Mouse (Mus musculus): Measurements from ENCODE around the gene Aff1. TPM values are rescaled to one million over a fixed set of nuclear protein-coding genes. Genes with fewer than 3 reads are reported as not detected.

Aff1 gene
- total and polyA plus RNA-seq, 2 experiments from 2014 or later: 2.6 to 4.0 TPM

DNA sequence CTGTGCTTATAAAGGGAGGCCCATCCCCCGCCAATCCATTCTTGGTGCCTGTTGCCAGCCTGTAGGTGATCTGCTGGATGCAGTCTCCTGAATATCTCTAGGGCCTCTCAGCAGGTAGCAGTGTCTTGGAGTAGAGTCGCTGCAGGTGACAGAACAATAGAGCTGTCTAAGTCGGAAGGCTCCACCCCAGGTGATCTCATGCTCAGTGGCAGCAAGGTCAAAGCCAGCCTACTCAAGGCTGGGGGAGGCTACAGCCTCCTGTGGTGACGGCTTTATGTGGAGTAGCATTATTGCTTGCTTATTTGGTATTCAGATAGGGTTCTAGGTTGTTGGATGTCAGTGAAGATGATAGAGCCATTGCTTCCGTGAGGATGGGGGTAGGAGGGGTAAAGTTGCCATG is 121.1 kb downstream of the Aff1 start:
- Histone ChIP-seq H3K36me3 (ENCODE audit: insufficient read depth, low read length) (no peaks in the 10 kb centered on the region), H3K4me1 (ENCODE audit: insufficient read depth, low read length) (no peaks in the 10 kb centered on the region), H3K27ac (no peak overlapping the region), H3K9ac (replicated peaks; ENCODE audit: low read length) (no peak overlapping the region), H3K4me2 (ENCODE audit: low read depth, low read length) (no peak overlapping the region), H3K27me3 (ENCODE audit: insufficient read depth, low read length) (no peaks in the 10 kb centered on the region), H3K4me3 (ENCODE audit: low read length) (no peak overlapping the region), H3K9me3 (ENCODE audit: low read length) (no peaks in the 10 kb centered on the region)
- no peak for TF ChIP-seq CTCF (IDR thresholded peaks at IDR 0.05; ENCODE audit: low read depth)
- 60% methylated on average over 5 of the region's 5 CpGs for WGBS
- DNase-seq (ENCODE audit: low spot score) (no peak), ATAC-seq (no peak)

DNA sequence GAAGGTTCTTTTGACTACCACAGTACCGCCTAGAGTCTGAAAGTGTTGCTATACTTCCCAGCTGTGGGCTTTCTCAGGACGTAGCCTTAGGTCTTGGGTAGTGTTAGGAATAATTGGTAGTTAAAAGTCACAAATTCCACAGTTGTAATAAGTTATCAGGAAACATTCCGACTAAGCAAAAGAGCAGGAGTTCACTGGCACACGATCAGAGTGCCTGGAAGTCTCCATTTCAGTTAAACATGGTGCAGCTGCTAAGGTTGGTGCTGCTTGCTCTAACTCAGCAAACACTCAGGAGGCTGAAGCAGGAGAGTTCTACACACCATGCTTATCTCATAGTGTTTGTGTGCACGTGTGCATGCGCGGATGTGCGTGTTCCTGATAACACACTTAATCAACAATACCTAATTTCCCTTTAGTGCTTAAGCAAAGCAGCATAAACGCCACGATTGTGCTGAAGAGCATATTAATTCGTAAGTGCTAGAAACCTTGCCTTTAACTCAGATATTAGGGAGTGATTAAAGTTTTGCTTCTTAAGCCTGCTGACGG is 121.9 kb downstream of the Aff1 start:
- Histone ChIP-seq H3K36me3 (ENCODE audit: insufficient read depth, low read length) (no peaks in the 10 kb centered on the region), H3K9me3 (ENCODE audit: low read length) (no peaks in the 10 kb centered on the region), H3K9ac (replicated peaks; ENCODE audit: low read length) (no peak overlapping the region), H3K4me3 (ENCODE audit: low read length) (no peak overlapping the region), H3K4me1 (ENCODE audit: insufficient read depth, low read length) (no peaks in the 10 kb centered on the region), H3K27ac (no peak overlapping the region), H3K4me2 (ENCODE audit: low read depth, low read length) (no peak overlapping the region), H3K27me3 (ENCODE audit: insufficient read depth, low read length) (no peaks in the 10 kb centered on the region)
- DNase-seq (ENCODE audit: low spot score): no peak
- 91% methylated on average over 12 of the region's 12 CpGs for WGBS
- no peak for TF ChIP-seq CTCF (IDR thresholded peaks at IDR 0.05; ENCODE audit: low read depth)
- ATAC-seq: no peak

- H3K4me1 ChIP-seq (ENCODE audit: insufficient read depth, low read length): no peaks in the 10 kb centered on the region
- no peak for TF ChIP-seq CTCF (IDR thresholded peaks at IDR 0.05; ENCODE audit: low read depth)
- no peaks in the 10 kb centered on the region for H3K36me3 ChIP-seq (ENCODE audit: insufficient read depth, low read length)
- no peak for ATAC-seq
- H3K9ac ChIP-seq (replicated peaks; ENCODE audit: low read length): no peak overlapping the region
- 55% methylated on average over 16 of the region's 16 CpGs for WGBS
- H3K4me2 ChIP-seq (ENCODE audit: low read depth, low read length): no peak overlapping the region
- peak; percentile 25 for DNase-seq (ENCODE audit: low spot score)
- no peaks in the 10 kb centered on the region for H3K27me3 ChIP-seq (ENCODE audit: insufficient read depth, low read length)
- no peak overlapping the region for H3K27ac ChIP-seq
- H3K9me3 ChIP-seq (ENCODE audit: low read length): no peaks in the 10 kb centered on the region
- H3K4me3 ChIP-seq (ENCODE audit: low read length): no peak overlapping the region
These were observed 122.5 kb downstream of the Aff1 start for GRCm38 (mm10) chr5:103814551-103815248.

- no peak for ATAC-seq
- Histone ChIP-seq H3K9me3 (ENCODE audit: low read length) (no peaks in the 10 kb centered on the region), H3K36me3 (ENCODE audit: insufficient read depth, low read length) (no peaks in the 10 kb centered on the region), H3K4me1 (ENCODE audit: insufficient read depth, low read length) (no peaks in the 10 kb centered on the region), H3K27ac (no peak overlapping the region), H3K4me2 (ENCODE audit: low read depth, low read length) (no peak overlapping the region), H3K9ac (replicated peaks; ENCODE audit: low read length) (no peak overlapping the region), H3K27me3 (ENCODE audit: insufficient read depth, low read length) (no peaks in the 10 kb centered on the region), H3K4me3 (ENCODE audit: low read length) (no peak overlapping the region)
- TF ChIP-seq CTCF (IDR thresholded peaks at IDR 0.05; ENCODE audit: low read depth): no peak
- no peak for DNase-seq (ENCODE audit: low spot score)
- 50% methylated on average over 4 of the region's 4 CpGs for WGBS
These were observed 123.1 kb downstream of the Aff1 start for GRCm38 (mm10) chr5:103815249-103815617.

DNA sequence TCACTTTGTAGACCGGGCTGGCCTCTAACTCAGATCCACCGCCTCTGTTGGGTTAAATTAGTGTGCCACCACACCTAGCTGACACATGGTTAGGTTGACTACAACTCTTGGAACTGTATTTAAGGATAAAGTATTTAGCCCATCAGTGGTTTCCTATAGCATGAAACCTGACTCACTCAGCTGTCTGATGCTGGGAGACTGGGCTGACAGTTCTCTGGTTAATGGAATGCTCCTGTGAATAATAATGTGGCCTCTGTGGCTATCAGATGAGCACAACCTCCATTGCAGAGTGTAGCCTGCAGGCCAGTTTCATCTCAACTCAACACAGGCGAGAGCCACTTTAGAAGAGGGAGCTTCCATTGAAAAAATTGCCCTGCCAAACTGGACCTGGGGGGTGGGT is 124.5 kb downstream of the Aff1 start:
- no peaks in the 10 kb centered on the region for H3K9me3 ChIP-seq (ENCODE audit: low read length)
- no peak for ATAC-seq

DNA sequence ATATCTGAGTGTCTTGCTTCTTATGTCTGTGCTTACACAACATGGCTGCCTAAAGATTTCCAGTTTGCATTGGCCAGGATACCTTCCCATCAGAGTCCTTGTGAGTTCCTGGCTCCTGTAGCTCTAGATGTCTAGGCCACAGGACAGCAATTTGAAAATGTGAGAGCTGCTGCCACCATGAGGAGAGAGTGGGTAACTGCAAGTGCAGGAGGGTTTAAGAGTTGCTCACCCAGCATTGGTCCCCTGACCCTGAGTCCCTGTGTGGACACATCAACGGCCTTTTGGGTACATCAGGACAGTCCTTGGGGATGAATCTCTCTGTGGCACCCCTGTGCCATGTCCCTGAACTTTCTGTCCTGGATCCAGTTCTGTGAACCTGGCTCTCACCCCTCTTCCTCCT is 125.6 kb downstream of the Aff1 start:
- no peak overlapping the region for H3K4me2 ChIP-seq (ENCODE audit: low read depth, low read length)
- H3K4me1 ChIP-seq (ENCODE audit: insufficient read depth, low read length): no peaks in the 10 kb centered on the region
- WGBS: 22% methylated on average over 1 of the region's 1 CpGs
- DNase-seq (ENCODE audit: low spot score) (peak; percentile 84), ATAC-seq (peak; percentile 77)
- H3K9me3 ChIP-seq (ENCODE audit: low read length): no peaks in the 10 kb centered on the region
- peak; percentile 97 for TF ChIP-seq CTCF (IDR thresholded peaks at IDR 0.05; ENCODE audit: low read depth)
- no peaks in the 10 kb centered on the region for H3K36me3 ChIP-seq (ENCODE audit: insufficient read depth, low read length)
- no peak overlapping the region for H3K9ac ChIP-seq (replicated peaks; ENCODE audit: low read length)
- no peak overlapping the region for H3K27ac ChIP-seq
- no peaks in the 10 kb centered on the region for H3K27me3 ChIP-seq (ENCODE audit: insufficient read depth, low read length)
- H3K4me3 ChIP-seq (ENCODE audit: low read length): no peak overlapping the region

More for the DNA sequence above, 124.5 kb downstream of the Aff1 start:
- Histone ChIP-seq H3K36me3 (ENCODE audit: insufficient read depth, low read length) (no peaks in the 10 kb centered on the region), H3K27me3 (ENCODE audit: insufficient read depth, low read length) (no peaks in the 10 kb centered on the region), H3K4me1 (ENCODE audit: insufficient read depth, low read length) (no peaks in the 10 kb centered on the region), H3K4me3 (ENCODE audit: low read length) (no peak overlapping the region), H3K27ac (no peak overlapping the region), H3K4me2 (ENCODE audit: low read depth, low read length) (no peak overlapping the region), H3K9ac (replicated peaks; ENCODE audit: low read length) (no peak overlapping the region)
- no peak for TF ChIP-seq CTCF (IDR thresholded peaks at IDR 0.05; ENCODE audit: low read depth)
- 86% methylated on average over 3 of the region's 3 CpGs for WGBS
- no peak for DNase-seq (ENCODE audit: low spot score)

- Histone ChIP-seq H3K9me3 (ENCODE audit: low read length) (no peaks in the 10 kb centered on the region), H3K9ac (replicated peaks; ENCODE audit: low read length) (no peak overlapping the region), H3K4me2 (ENCODE audit: low read depth, low read length) (no peak overlapping the region), H3K36me3 (ENCODE audit: insufficient read depth, low read length) (no peaks in the 10 kb centered on the region), H3K27ac (no peak overlapping the region), H3K4me3 (ENCODE audit: low read length) (no peak overlapping the region), H3K27me3 (ENCODE audit: insufficient read depth, low read length) (no peaks in the 10 kb centered on the region), H3K4me1 (ENCODE audit: insufficient read depth, low read length) (no peaks in the 10 kb centered on the region)
- 83% methylated on average over 9 of the region's 9 CpGs for WGBS
- ATAC-seq (no peak), DNase-seq (ENCODE audit: low spot score) (no peak)
- TF ChIP-seq CTCF (IDR thresholded peaks at IDR 0.05; ENCODE audit: low read depth): no peak
These were observed 126.4 kb downstream of the Aff1 start for GRCm38 (mm10) chr5:103818602-103819001.
